Mouse (Mus musculus): ENCODE data around the gene Arhgef38.
A peak's percentile ranks its signal among the peaks of the same experiment; 100 is the strongest.

Arhgef38 gene

GRCm38 (mm10) chr3:133234821-133235295 lies at the start of gene Arhgef38:
Arhgef38 (minus strand) TSS chr3:133234949.
- DNase-seq (ENCODE audit: low spot score in 2 of 2), result no peak

GRCm38 (mm10) chr3:133271887-133272286 lies 37.1 kb upstream of the Arhgef38 start:
- DNase-seq (ENCODE audit: low spot score in 2 of 2), result peak; percentile 6 to 30

- no peak for DNase-seq (ENCODE audit: low spot score in 2 of 2)
Measured at GRCm38 (mm10) chr3:133258860-133259259, 24.1 kb upstream of the Arhgef38 start.

GRCm38 (mm10) chr3:133255842-133256241 lies 21.1 kb upstream of the Arhgef38 start:
- DNase-seq (ENCODE audit: low spot score in 2 of 2), result no peak

GRCm38 (mm10) chr3:133244027-133244426 lies 9.3 kb upstream of the Arhgef38 start:
- DNase-seq (ENCODE audit: low spot score in 2 of 2), result no peak

- no peak for DNase-seq (ENCODE audit: low spot score in 2 of 2)
Measured at GRCm38 (mm10) chr3:133241916-133242315, 7.2 kb upstream of the Arhgef38 start.

GRCm38 (mm10) chr3:133233993-133234392 lies 756 bp downstream of the Arhgef38 start:
- DNase-seq (ENCODE audit: low spot score in 2 of 2), result no peak

- no peak for DNase-seq (ENCODE audit: low spot score in 2 of 2)
Measured at GRCm38 (mm10) chr3:133230427-133230826, 4.3 kb downstream of the Arhgef38 start.

- no peak for DNase-seq (ENCODE audit: low spot score in 2 of 2)
Measured at GRCm38 (mm10) chr3:133229594-133229993, 5.2 kb downstream of the Arhgef38 start.

GRCm38 (mm10) chr3:133227258-133228012 lies 7.3 kb downstream of the Arhgef38 start:
- DNase-seq (ENCODE audit: low spot score in 2 of 2), result no peak

- DNase-seq (ENCODE audit: low spot score in 2 of 2), result no peak
Measured at GRCm38 (mm10) chr3:133218501-133218900, 16.2 kb downstream of the Arhgef38 start.

GRCm38 (mm10) chr3:133215198-133215819 lies 19.4 kb downstream of the Arhgef38 start:
- DNase-seq (ENCODE audit: low spot score in 2 of 2), result no peak

GRCm38 (mm10) chr3:133213434-133214114 lies 21.2 kb downstream of the Arhgef38 start:
- DNase-seq (ENCODE audit: low spot score in 2 of 2), result no peak

- no peak for DNase-seq (ENCODE audit: low spot score in 2 of 2)
Measured at GRCm38 (mm10) chr3:133211324-133211723, 23.4 kb downstream of the Arhgef38 start.

GRCm38 (mm10) chr3:133203713-133204112 lies 31.0 kb downstream of the Arhgef38 start:
- DNase-seq (ENCODE audit: low spot score in 2 of 2), result no peak

GRCm38 (mm10) chr3:133202171-133202570 lies 32.6 kb downstream of the Arhgef38 start:
- DNase-seq (ENCODE audit: low spot score in 2 of 2), result no peak

GRCm38 (mm10) chr3:133188930-133189329 lies 45.8 kb downstream of the Arhgef38 start:
- DNase-seq (ENCODE audit: low spot score in 2 of 2), result no peak

GRCm38 (mm10) chr3:133187524-133187923 lies 47.2 kb downstream of the Arhgef38 start:
- no peak for DNase-seq (ENCODE audit: low spot score in 2 of 2)

GRCm38 (mm10) chr3:133176033-133176750 lies 58.6 kb downstream of the Arhgef38 start:
- DNase-seq (ENCODE audit: low spot score in 2 of 2), result no peak

GRCm38 (mm10) chr3:133172291-133172690 lies 62.5 kb downstream of the Arhgef38 start:
- DNase-seq (ENCODE audit: low spot score in 2 of 2), result no peak

GRCm38 (mm10) chr3:133169737-133170136 lies 65.0 kb downstream of the Arhgef38 start:
- no peak for DNase-seq (ENCODE audit: low spot score in 2 of 2)

- DNase-seq (ENCODE audit: low spot score in 2 of 2), result no peak
Measured at GRCm38 (mm10) chr3:133167550-133167949, 67.2 kb downstream of the Arhgef38 start.

Measured in heart, adult 9 months (tissue).